Mouse (Mus musculus) naive thymus-derived CD4-positive, alpha-beta T cell, adult 2 months (primary cell): ENCODE measurements at regions not wholly inside any gene's neighbourhood (a gene's known extent, or its start where the extent isn't known, plus 50 kb on each side); places are given as distances from the start of the nearest gene placed in this dataset.

Experiments used
- DNase-seq: peaks from one replicate; pipeline ENCODE4 v3.0.0-alpha.2; 2011; ENCODE audit warnings: low read depth

DNA sequence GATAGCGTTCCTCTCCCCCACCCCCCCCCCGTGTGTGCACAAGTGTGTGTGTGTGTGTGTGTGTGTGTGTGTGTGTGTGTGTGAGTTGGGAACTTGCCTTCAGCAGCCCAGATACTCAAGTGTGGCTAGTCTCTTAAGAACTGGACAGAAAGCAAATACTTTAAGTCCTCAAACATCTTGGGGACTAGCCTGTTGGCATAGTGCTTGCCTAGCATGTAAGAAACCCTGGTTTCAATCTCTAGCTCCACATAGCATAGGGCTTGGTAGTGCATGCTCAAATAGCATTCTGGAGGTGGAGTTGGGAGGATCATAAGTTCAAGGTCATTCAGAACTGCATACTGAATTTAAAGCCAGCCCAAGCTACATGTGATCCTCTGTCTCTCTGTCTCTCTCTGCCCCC is 117.5 kb upstream of the Btg1 start:
- no peak for DNase-seq

DNA sequence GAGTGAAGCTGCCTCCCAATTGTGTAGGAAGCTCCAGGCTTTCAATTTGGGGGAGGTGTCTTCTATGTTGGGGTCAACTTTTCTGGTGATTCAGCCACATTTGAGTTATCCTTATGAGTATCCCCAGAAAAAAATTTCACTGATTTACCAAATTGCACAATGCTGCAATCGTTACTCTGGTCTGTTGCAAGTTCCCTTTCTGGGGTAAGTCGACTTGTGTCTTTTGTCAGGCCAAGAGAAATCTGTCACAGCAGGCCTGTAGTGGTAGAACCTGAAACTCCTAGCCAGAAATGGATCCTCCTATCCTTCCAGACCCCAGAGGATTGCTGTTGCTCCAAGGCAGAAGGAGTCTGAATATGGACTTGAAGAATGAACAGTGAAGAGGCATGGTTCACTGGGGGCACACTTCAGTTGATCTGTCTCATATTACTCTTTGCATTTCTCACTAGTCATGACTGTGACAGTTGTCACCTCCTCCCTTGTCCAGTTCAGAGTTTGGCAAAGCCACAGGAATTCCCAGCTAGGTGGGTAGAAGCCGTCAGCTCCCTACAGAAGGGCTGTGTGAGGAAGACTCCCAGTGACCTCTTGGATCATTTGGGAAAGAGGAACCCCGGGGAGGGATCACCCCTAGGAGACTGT is 114.6 kb upstream of the Btg1 start:
- DNase-seq, result no peak

DNA sequence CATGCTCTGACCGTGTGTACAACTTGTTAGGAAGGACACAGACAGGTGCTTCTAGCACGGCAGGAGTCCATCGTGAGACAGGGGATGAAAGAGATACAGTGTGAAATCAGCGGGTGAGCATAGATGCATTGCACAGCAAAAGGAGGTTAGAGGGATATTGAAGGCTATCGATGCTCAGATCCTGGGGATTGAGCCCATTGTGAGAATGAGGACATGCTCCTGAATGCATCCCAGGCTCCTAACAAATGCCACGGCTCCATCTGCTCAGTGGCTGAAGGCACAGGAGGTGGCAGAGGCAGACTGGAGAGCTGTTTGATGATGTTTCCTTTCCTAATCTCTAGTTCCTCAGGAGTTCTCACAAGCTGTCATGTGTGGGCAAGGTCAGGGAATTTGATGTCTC is 114.1 kb upstream of the Btg1 start:
- no peak for DNase-seq

- no peak for DNase-seq
These were observed 112.5 kb upstream of the Btg1 start for GRCm38 (mm10) chr10:96504340-96504739.

GRCm38 (mm10) chr10:96515164-96515922 is 101.5 kb upstream of the Btg1 start:
- no peak for DNase-seq

DNA sequence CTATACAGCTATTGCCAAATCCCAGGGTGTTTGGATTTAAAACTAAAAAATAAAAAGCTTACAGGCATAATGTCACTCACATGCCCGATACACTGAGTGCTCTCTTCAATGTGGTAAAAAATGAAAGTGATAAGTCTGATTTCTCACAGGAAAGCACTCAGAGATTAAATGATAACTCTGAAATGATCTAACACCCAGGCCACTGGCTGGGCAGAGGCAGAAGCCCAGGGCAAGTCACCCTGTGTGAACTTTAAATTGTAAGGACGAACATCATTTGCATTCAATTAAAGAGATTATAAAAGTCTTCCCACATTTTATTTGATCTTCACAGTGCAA is 100.9 kb upstream of the Btg1 start:
- no peak for DNase-seq

DNA sequence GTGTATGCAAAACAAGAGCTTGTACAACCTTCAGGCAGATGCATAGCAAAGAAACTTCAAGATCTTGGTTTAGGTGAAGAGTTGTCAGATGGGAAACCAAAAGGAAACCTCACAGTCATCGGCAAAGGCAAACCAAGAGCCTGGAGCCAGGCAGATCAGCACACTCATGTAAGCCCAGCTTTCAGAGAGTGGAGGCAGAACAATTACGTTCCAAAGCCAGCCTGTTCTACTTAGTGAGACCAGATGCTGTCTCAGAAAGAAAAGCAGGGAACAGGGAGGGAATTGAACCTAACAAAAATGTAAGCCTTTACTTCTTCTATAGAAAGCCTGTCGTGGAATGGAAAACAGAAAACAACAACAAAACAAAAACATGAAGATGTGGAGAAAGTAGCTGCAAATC is 97.4 kb upstream of the Btg1 start:
- no peak for DNase-seq

DNA sequence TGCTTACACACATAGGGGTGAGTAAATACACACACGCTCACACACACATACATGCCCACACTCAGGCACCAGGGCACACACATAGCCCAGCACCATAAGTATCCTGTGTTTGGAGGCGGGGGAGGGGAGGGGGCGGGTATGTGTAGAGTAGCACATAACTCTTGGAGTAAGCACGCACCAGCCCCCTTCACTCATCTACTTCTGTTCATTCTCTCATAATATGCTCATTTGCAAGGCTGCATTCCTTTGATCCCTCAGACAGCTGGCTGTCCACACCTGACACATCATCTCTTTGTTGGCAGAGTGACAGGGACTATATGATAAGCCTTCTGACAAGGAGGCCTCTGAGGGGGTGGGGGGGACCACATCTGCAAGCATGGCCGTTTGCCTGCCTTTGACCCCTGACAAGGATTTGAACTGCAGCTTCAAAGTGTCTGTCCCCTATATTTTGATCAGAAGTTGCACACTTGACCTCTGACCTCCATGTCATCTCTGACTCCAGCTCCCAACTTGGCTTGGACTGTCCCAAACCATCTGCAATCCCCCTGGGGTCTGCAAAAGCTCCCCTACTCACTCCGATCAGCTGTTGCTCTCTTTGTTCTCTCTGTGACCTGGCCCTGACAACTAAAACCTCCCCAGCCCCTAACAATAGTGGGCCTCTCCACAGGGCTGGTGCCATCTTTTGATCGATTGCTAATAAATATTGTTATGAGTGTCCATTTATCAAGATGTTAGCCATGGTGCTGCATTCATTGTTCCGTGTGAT is 95.6 kb upstream of the Btg1 start:
- DNase-seq, result no peak

- DNase-seq, result no peak
These were observed 92.6 kb upstream of the Btg1 start for GRCm38 (mm10) chr10:96523967-96524801.

- no peak for DNase-seq
These were observed 88.9 kb upstream of the Btg1 start for GRCm38 (mm10) chr10:96527864-96528263.

DNA sequence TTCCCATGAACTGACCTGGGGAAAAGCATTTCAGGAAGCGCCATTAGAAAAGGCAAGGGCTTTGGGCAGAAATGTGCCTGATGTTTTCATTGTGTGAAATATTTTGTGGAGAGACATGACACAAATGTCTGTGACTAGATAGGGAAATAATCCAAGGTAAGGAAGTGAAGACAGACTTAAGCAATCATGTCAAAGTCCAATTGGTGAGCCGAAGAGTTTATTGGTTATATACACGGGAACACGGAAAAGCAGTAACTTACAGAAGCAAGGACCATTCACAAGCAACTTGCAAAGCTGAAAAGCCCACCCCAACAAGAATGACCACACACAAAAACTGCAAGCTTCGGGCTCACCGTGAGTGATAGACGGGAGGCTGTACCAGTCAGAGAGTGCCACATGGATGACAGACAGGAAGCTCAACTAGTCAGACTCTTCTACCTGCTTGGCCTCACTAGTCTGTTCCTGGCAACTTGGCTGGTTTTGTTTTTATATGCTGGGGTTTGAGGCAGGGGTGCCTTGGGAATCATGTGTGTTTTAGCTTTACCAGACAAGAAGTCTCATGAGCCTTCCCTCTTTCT is 82.2 kb upstream of the Btg1 start:
- DNase-seq, result no peak

- DNase-seq, result peak; percentile 63
These were observed 81.3 kb upstream of the Btg1 start for GRCm38 (mm10) chr10:96535461-96535860.

GRCm38 (mm10) chr10:96540828-96541227 is 76.0 kb upstream of the Btg1 start:
- DNase-seq, result no peak

DNA sequence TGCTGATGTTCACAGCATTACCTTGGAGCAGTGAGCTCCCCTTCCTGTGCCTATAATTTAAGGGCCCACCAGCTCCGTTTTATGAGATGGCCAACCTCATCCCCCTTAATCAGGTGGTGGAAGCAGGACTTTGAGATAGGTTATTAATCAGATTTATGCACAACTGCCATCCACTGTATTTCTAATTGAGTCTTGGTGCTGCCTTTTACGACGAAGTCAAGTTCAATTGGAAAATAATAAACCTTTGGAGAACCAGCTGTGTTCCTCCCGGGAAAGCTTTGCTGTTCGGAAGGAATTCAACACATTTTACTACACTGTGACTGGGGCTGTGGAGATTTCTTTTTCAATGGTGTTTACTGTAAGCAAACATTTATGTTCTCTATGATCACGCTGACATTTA is 71.5 kb upstream of the Btg1 start:
- no peak for DNase-seq

DNA sequence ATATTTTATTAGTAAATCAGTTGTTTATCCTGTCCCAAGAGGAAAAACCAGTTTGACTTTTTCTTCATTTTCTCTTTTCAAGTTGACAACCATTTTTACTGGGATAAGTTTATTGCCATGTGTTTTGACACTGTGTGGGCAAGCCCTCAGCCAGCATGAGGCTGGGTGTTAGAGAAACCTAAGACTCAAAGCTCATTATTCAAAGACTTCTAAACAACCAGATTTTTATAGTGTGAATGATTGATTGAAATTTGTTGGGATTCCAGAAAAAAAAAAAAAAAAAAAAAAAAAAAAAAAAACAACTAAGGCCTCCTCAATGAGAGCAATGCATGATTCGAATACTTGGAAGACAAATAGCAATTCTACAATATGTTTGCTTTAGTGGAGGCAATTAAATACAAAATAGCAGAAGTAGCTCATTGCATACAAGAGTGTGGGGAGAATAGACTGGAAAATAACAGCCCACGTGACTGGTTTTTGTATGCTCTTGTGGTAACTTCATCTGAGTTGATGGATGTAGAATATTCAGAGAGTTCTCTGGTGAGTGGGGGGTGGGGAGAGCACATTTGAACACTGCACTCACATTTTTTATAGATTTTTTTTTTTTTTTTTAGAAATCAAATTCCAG is 70.9 kb upstream of the Btg1 start:
- no peak for DNase-seq

- DNase-seq, result no peak
These were observed 67.2 kb upstream of the Btg1 start for GRCm38 (mm10) chr10:96549651-96550050.

DNA sequence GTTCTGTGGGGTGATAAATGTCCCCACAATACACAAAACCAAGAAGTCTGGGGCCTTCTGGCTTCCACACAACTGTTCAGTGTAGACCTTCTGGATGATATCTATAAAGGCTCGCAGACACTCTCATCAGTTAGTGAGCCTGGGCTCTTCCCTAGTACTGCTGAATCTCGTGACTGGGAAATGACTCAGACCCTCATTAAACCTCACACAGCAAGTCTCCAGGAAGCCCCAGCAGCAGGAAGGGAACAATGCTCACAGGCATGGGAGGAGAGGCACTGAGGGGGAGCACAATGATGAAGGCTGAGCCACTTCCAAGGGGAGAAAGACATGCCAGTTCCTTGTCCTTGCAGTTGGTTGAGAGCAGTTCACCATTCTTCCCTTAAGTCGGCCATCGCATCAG is 66.5 kb upstream of the Btg1 start:
- DNase-seq, result no peak

- DNase-seq, result no peak
These were observed 59.5 kb upstream of the Btg1 start for GRCm38 (mm10) chr10:96557336-96557735.

DNA sequence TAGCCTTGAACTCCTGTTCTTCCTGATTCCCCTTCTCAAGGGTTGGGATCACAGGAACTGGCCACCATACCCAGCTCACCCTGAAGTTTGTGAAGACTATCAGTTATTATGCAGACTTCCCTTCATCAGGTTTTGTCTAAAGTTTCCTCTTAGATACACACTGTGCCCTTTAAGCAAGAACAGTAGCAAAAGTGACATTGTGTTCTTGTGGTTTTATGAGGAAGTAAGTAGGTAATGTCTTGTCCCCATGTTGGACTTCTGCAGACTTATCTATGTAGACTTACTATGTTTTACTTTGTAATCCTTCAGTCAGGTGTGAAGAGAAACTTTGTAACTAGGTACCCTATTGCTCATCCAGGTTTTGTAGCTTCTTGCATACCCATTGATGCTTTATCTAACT is 51.5 kb upstream of the Btg1 start:
- peak; percentile 39 for DNase-seq
